Mouse (Mus musculus) embryonic fibroblast, embryonic 13.5 days (primary cell): ENCODE data around the gene Ncam2.

ENCODE experiments used
- CTCF ChIP-seq: IDR thresholded peaks from 2 replicates; pipeline ENCODE4 v1.5.1; 2011; ENCODE audit warnings: mild to moderate bottlenecking, control low read depth, low read length, moderate library complexity, borderline replicate concordance; ENCODE audit not compliant: insufficient read depth
- POLR2A ChIP-seq: IDR thresholded peaks from 2 replicates; pipeline ENCODE4 v1.6.1; 2011; ENCODE audit warnings: low read depth, mild to moderate bottlenecking, control low read depth, low read length, moderate library complexity

GRCm38 (mm10) chr16:81254875-81255274, 54.4 kb downstream of the Ncam2 start:
- TF ChIP-seq CTCF (no peak), POLR2A (no peak)
